Mouse (Mus musculus) adrenal gland, adult 18-20 months (tissue): ENCODE measurements around the gene Egfem1. TPM values are rescaled to one million over a fixed set of nuclear protein-coding genes. Genes with fewer than 3 reads are reported as not detected.
A peak's percentile ranks its signal among the peaks of the same experiment; 100 is the strongest.

Experiments
- DNase-seq, 2 experiments: peaks; one replicate each; pipeline ENCODE4 v3.0.0; 2021 to 2022; ENCODE audit warnings: low spot score in 2 of 2
- total RNA-seq, 2 experiments: library from RNA; stranded (reverse); gene quantifications; 1 replicate in 1 of 2; 2 replicates in 1 of 2; pipeline ENCODE4 v1.2.3; 2021

The Egfem1 gene
- total RNA-seq, 2 experiments from 2014 or later, result not detected

- DNase-seq, result no peak
These were observed 211.4 kb downstream of the Egfem1 start for GRCm38 (mm10) chr3:29293230-29293629.

GRCm38 (mm10) chr3:29342223-29342791 lies 260.5 kb downstream of the Egfem1 start:
- no peak for DNase-seq

- DNase-seq, result no peak
These were observed 264.0 kb downstream of the Egfem1 start for GRCm38 (mm10) chr3:29345805-29346204.

GRCm38 (mm10) chr3:29366907-29367306 lies 285.1 kb downstream of the Egfem1 start:
- DNase-seq, result no peak

GRCm38 (mm10) chr3:29370519-29370918 lies 288.7 kb downstream of the Egfem1 start:
- DNase-seq, result peak in 1 of 2 experiments; percentile 7

- DNase-seq, result no peak
These were observed 299.4 kb downstream of the Egfem1 start for GRCm38 (mm10) chr3:29381255-29381654.

- DNase-seq, result no peak
These were observed 317.2 kb downstream of the Egfem1 start for GRCm38 (mm10) chr3:29399064-29399463.

GRCm38 (mm10) chr3:29421634-29422033 lies 339.8 kb downstream of the Egfem1 start:
- DNase-seq, result no peak

GRCm38 (mm10) chr3:29432109-29433091 lies 350.6 kb downstream of the Egfem1 start:
- no peak for DNase-seq

- DNase-seq, result no peak
These were observed 361.2 kb downstream of the Egfem1 start for GRCm38 (mm10) chr3:29443024-29443423.

GRCm38 (mm10) chr3:29444661-29445060 lies 362.8 kb downstream of the Egfem1 start:
- peak in 1 of 2 experiments; percentile 25 for DNase-seq

GRCm38 (mm10) chr3:29446081-29446480 lies 364.3 kb downstream of the Egfem1 start:
- no peak for DNase-seq

GRCm38 (mm10) chr3:29448829-29449406 lies 367.1 kb downstream of the Egfem1 start:
- no peak for DNase-seq

- DNase-seq, result no peak
These were observed 416.4 kb downstream of the Egfem1 start for GRCm38 (mm10) chr3:29498211-29498610.

- no peak for DNase-seq
These were observed 417.4 kb downstream of the Egfem1 start for GRCm38 (mm10) chr3:29499188-29499587.

GRCm38 (mm10) chr3:29525298-29525962 lies 443.6 kb downstream of the Egfem1 start:
- no peak for DNase-seq

GRCm38 (mm10) chr3:29525963-29526301 lies 444.1 kb downstream of the Egfem1 start:
- DNase-seq, result no peak

- no peak for DNase-seq
These were observed 457.4 kb downstream of the Egfem1 start for GRCm38 (mm10) chr3:29539211-29539610.

- DNase-seq, result no peak
These were observed 458.1 kb downstream of the Egfem1 start for GRCm38 (mm10) chr3:29539902-29540301.

- DNase-seq, result no peak
These were observed 459.8 kb downstream of the Egfem1 start for GRCm38 (mm10) chr3:29541477-29542079.

- peak in 1 of 2 experiments; percentile 13 for DNase-seq
These were observed 462.2 kb downstream of the Egfem1 start for GRCm38 (mm10) chr3:29544056-29544455.
